8 mouse cellular contexts compared by ENCODE assay signal in the genomic region with DNA sequence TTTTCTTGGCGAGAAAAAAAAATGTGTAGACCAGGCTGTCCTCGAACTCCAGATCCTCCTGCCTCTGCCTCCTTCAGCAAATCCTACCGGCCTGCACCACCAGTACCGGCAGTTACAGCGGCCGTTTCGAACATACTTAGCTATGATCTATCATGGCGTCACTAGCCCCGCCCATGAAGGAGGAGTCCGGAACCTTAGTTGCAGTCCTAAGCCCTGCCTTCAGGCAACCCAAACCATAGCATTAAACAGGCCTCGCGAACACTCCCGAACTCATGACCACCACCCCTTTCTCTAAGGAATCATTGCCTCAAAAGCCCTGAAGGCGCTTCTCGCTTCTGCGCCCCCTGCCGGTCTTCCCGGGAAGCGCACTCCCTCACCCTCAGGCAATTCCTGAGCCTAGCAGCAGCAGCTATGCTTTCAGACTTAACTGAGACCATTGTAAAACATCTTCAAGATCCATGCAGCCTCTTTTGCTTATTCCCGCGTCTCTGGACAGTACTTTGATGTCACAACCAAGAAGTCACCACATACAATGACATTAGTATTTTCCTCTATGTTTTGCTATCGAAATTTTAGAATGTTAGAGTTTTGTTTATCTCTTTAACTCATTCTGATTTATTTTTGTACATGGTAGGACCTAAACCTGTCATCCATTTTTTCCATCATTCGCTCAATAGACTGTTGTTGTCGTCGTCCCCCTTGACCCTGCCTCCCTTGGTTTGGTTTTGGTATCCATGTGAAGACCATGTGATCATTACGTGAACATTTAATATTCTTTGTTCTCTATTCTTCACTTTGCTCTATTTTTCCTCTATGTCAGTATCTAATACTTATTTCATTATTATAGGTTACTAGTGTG. TPM values are rescaled to one million over a fixed set of nuclear protein-coding genes. Genes with fewer than 3 reads are reported as not detected.
A peak's percentile ranks its signal among the peaks of the same experiment; 100 is the strongest.
DNase-seq lines count a peak whose midpoint lies in the region; ATAC-seq lines count a peak whose summit lies in the region.

No protein-coding gene starts in this region.

- DNase-seq in B cell, adult 2 months, result peak; percentile 96 to 97
- DNase-seq in brain, adult 2 months (ENCODE audit: low read depth, low spot score), result peak; percentile 100
- DNase-seq in heart, embryonic 10.5 days (ENCODE audit: low spot score), result peak; percentile 99
- DNase-seq in liver, result peak; percentile 93
- DNase-seq in spleen, postnatal 4 days (ENCODE audit: low spot score in 2 of 2), result peak; percentile 89 to 97

- H3K27me3 ChIP-seq in heart, embryonic 10.5 days (ENCODE audit: insufficient read depth, poor library complexity, severe bottlenecking), result no peaks in the 10 kb centered on the region
- no peaks in the 10 kb centered on the region for H3K27me3 ChIP-seq in kidney, embryonic 15.5 days

- no peaks in the 10 kb centered on the region for H3K36me3 ChIP-seq in heart, embryonic 10.5 days
- H3K36me3 ChIP-seq in kidney, embryonic 15.5 days, result no peaks in the 10 kb centered on the region

- peak overlapping the region; percentile 46; the same call in 1 of the 2 replicates for H3K9ac ChIP-seq in kidney, embryonic 15.5 days

- H3K4me1 ChIP-seq in heart, embryonic 10.5 days, result peaks cover 2% of the 10 kb centered on the region
- H3K4me1 ChIP-seq in kidney, embryonic 15.5 days, result peaks cover 8% of the 10 kb centered on the region

- peak overlapping the region; percentile 67 for H3K4me2 ChIP-seq in kidney, embryonic 15.5 days

- peak; percentile 73 for ATAC-seq in erythroblast, adult 5-6 weeks (replicated peaks; ENCODE audit: low FRiP score, poor library complexity, severe bottlenecking)
- ATAC-seq in kidney, embryonic 15.5 days (replicated peaks; ENCODE audit: low FRiP score), result peak; percentile 93
- peak; percentile 76 for ATAC-seq in monocyte, adult 5-6 weeks (replicated peaks; ENCODE audit: insufficient number of reproducible peaks, low FRiP score, low TSS enrichment, poor library complexity, severe bottlenecking)

- WGBS in heart, embryonic 10.5 days, result 10% methylated on average over 26 of the region's 26 CpGs
- WGBS in kidney, embryonic 15.5 days, result 5% methylated on average over 26 of the region's 26 CpGs

- no peaks in the 10 kb centered on the region for H3K9me3 ChIP-seq in heart, embryonic 10.5 days
- H3K9me3 ChIP-seq in kidney, embryonic 15.5 days (replicated peaks), result no peaks in the 10 kb centered on the region

- no peak overlapping the region for H3K27ac ChIP-seq in heart, embryonic 10.5 days
- peak overlapping the region; percentile 78; the same call in 1 of the 2 replicates for H3K27ac ChIP-seq in kidney, embryonic 15.5 days

- H3K4me3 ChIP-seq in heart, embryonic 10.5 days, result peak overlapping the region; percentile 61
- H3K4me3 ChIP-seq in kidney, embryonic 15.5 days (replicated peaks), result peak overlapping the region; percentile 53

RNA-seq across cellular contexts. Expression of a gene that starts 14.2 kb away (rescaled TPM):
- total RNA-seq in erythroblast, adult 5-6 weeks (2015; ENCODE audit: low replicate concordance), result not detected in 2 replicates
- total RNA-seq in erythroblast, adult 5-6 weeks (2017; ENCODE audit: low replicate concordance), result 0.68 and 1.8 TPM in 2 replicates
- 0.08 TPM in 1 of 2 replicates, not detected in the other for polyA plus RNA-seq in heart, embryonic 10.5 days (2016; fragmentation: Nextera tagmentation; extraction: Ambion mirVana)
- polyA plus RNA-seq in kidney, embryonic 15.5 days (2015; fragmentation: Nextera tagmentation; extraction: Ambion mirVana), result 0.17 and 0.22 TPM in 2 replicates
- 160 to 719 TPM (median 207 TPM) in 3 replicates for total RNA-seq in monocyte, adult 5-6 weeks (2017)

RNA-seq across cellular contexts. Expression of a gene that starts 22.9 kb away (rescaled TPM):
- 1.7 and 3.8 TPM in 2 replicates for total RNA-seq in erythroblast, adult 5-6 weeks (2015; ENCODE audit: low replicate concordance)
- total RNA-seq in erythroblast, adult 5-6 weeks (2017; ENCODE audit: low replicate concordance), result not detected in 2 replicates
- polyA plus RNA-seq in heart, embryonic 10.5 days (2016; fragmentation: Nextera tagmentation; extraction: Ambion mirVana), result not detected in 2 replicates
- polyA plus RNA-seq in kidney, embryonic 15.5 days (2015; fragmentation: Nextera tagmentation; extraction: Ambion mirVana), result not detected in 2 replicates
- 0.57 TPM in 1 of 3 replicates, not detected in the others for total RNA-seq in monocyte, adult 5-6 weeks (2017)

RNA-seq across cellular contexts. Expression of a gene that starts 22.9 kb away (rescaled TPM):
- 2.1 TPM in 1 of 2 replicates, not detected in the other for total RNA-seq in erythroblast, adult 5-6 weeks (2015; ENCODE audit: low replicate concordance)
- total RNA-seq in erythroblast, adult 5-6 weeks (2017; ENCODE audit: low replicate concordance), result 0.94 TPM in 1 of 2 replicates, not detected in the other
- polyA plus RNA-seq in heart, embryonic 10.5 days (2016; fragmentation: Nextera tagmentation; extraction: Ambion mirVana), result not detected in 2 replicates
- polyA plus RNA-seq in kidney, embryonic 15.5 days (2015; fragmentation: Nextera tagmentation; extraction: Ambion mirVana), result 0.09 TPM in 1 of 2 replicates, not detected in the other
- total RNA-seq in monocyte, adult 5-6 weeks (2017), result 99.8 to 219 TPM (median 100 TPM) in 3 replicates

Comparison
In these comparisons a context has a peak if more than half of its experiments do, and no peak if none do; other contexts are left out.
1. RNA of a gene that starts 14.2 kb away (total RNA-seq): 160 to 719 TPM in monocyte, adult 5-6 weeks; 0.68 to 1.8 TPM in erythroblast, adult 5-6 weeks; every median in the first group is over 10 times any median in the second.
2. RNA of a gene that starts 22.9 kb away (total RNA-seq): 99.8 to 219 TPM in monocyte, adult 5-6 weeks; 0.94 to 2.1 TPM in erythroblast, adult 5-6 weeks; every median in the first group is over 10 times any median in the second.
3. Peak in every context shown above with its lines, with median percentiles within 50 percentile points of each other: DNase-seq and ATAC-seq.